Mouse (Mus musculus): Measurements from ENCODE around the gene Gm20481. TPM values are rescaled to one million over a fixed set of nuclear protein-coding genes. Genes with fewer than 3 reads are reported as not detected.
A peak's percentile ranks its signal among the peaks of the same experiment; 100 is the strongest.
"Not testable (repeated sequence)": the region's sequence is repeated elsewhere in the genome, so short reads cannot be mapped to it uniquely, and the experiment has no call there.

Gene Gm20481
- polyA plus RNA-seq (2014; fragmentation: Nextera tagmentation; extraction: Ambion mirVana): 0.55 TPM in 1 of 2 replicates, not detected in the other

GRCm38 (mm10) chr17:34969822-34970221 is at the start of gene Gm20481:
Gene Gm20481, plus strand, starts transcription at chr17:34969912.
- H3K27ac ChIP-seq (replicated peaks in 1 of 2; ENCODE audit: control insufficient read depth in 1 of 2, insufficient read depth in 1 of 2, low read depth in 2 of 2, low read length in 2 of 2); H3K4me1 ChIP-seq (ENCODE audit: control insufficient read depth in 2 of 2, insufficient read depth in 2 of 2, low read length in 2 of 2); H3K9ac ChIP-seq (ENCODE audit: low read length); H3K4me3 ChIP-seq (ENCODE audit: control insufficient read depth in 1 of 2, insufficient read depth in 1 of 2, low read depth in 1 of 2, low read length in 2 of 2); H3K9me3 ChIP-seq (ENCODE audit: control insufficient read depth, low read length); H3K4me2 ChIP-seq (ENCODE audit: low read length); H3K36me3 ChIP-seq (ENCODE audit: control insufficient read depth, insufficient read depth, low read length); ATAC-seq (ENCODE audit: insufficient number of reproducible peaks, insufficient read depth, low FRiP score, low read depth): not testable (repeated sequence)
- WGBS: 58% methylated on average over 6 of the region's 11 CpGs
- peaks cover 24% of the 10 kb centered on the region for H3K27me3 ChIP-seq (ENCODE audit: control insufficient read depth, insufficient read depth, low read length)

- 48% methylated on average over 6 of the region's 6 CpGs for WGBS
- H3K4me2 ChIP-seq (ENCODE audit: low read length): no peak overlapping the region
- no peaks in the 10 kb centered on the region for H3K36me3 ChIP-seq (ENCODE audit: control insufficient read depth, insufficient read depth, low read length)
- ATAC-seq (ENCODE audit: insufficient number of reproducible peaks, insufficient read depth, low FRiP score, low read depth): no peak
- no peaks in the 10 kb centered on the region for H3K27me3 ChIP-seq (ENCODE audit: control insufficient read depth, insufficient read depth, low read length)
- no peak overlapping the region for H3K4me3 ChIP-seq (ENCODE audit: control insufficient read depth in 1 of 2, insufficient read depth in 1 of 2, low read depth in 1 of 2, low read length in 2 of 2)
- no peak overlapping the region for H3K9ac ChIP-seq (ENCODE audit: low read length)
- no peaks in the 10 kb centered on the region for H3K9me3 ChIP-seq (ENCODE audit: control insufficient read depth, low read length)
- no peak overlapping the region for H3K27ac ChIP-seq (replicated peaks in 1 of 2; ENCODE audit: control insufficient read depth in 1 of 2, insufficient read depth in 1 of 2, low read depth in 2 of 2, low read length in 2 of 2)
- no peaks in the 10 kb centered on the region for H3K4me1 ChIP-seq (ENCODE audit: control insufficient read depth in 2 of 2, insufficient read depth in 2 of 2, low read length in 2 of 2)
Measured at GRCm38 (mm10) chr17:34922939-34923338, 46.8 kb upstream of the Gm20481 start.

GRCm38 (mm10) chr17:34924258-34924657 is 45.5 kb upstream of the Gm20481 start:
- Histone ChIP-seq H3K9ac (ENCODE audit: low read length) (no peak overlapping the region), H3K9me3 (ENCODE audit: control insufficient read depth, low read length) (no peaks in the 10 kb centered on the region), H3K4me2 (ENCODE audit: low read length) (no peak overlapping the region), H3K27ac (replicated peaks in 1 of 2; ENCODE audit: control insufficient read depth in 1 of 2, insufficient read depth in 1 of 2, low read depth in 2 of 2, low read length in 2 of 2) (no peak overlapping the region), H3K4me1 (ENCODE audit: control insufficient read depth in 2 of 2, insufficient read depth in 2 of 2, low read length in 2 of 2) (peaks cover 0 to 2% of the 10 kb centered on the region in 2 experiments; a peak in 1 of 4 replicates), H3K27me3 (ENCODE audit: control insufficient read depth, insufficient read depth, low read length) (no peaks in the 10 kb centered on the region), H3K4me3 (ENCODE audit: control insufficient read depth in 1 of 2, insufficient read depth in 1 of 2, low read depth in 1 of 2, low read length in 2 of 2) (no peak overlapping the region), H3K36me3 (ENCODE audit: control insufficient read depth, insufficient read depth, low read length) (no peaks in the 10 kb centered on the region)
- 59% methylated on average over 5 of the region's 5 CpGs for WGBS
- ATAC-seq (ENCODE audit: insufficient number of reproducible peaks, insufficient read depth, low FRiP score, low read depth): no peak

- no peak overlapping the region for H3K4me2 ChIP-seq (ENCODE audit: low read length)
- peaks cover 8 to 10% of the 10 kb centered on the region in 2 experiments; a peak in 3 of 4 replicates for H3K4me1 ChIP-seq (ENCODE audit: control insufficient read depth in 2 of 2, insufficient read depth in 2 of 2, low read length in 2 of 2)
- no peaks in the 10 kb centered on the region for H3K27me3 ChIP-seq (ENCODE audit: control insufficient read depth, insufficient read depth, low read length)
- H3K4me3 ChIP-seq (ENCODE audit: control insufficient read depth in 1 of 2, insufficient read depth in 1 of 2, low read depth in 1 of 2, low read length in 2 of 2): no peak overlapping the region
- no peak for ATAC-seq (ENCODE audit: insufficient number of reproducible peaks, insufficient read depth, low FRiP score, low read depth)
- 0 out of 2 replicates have a peak, but pooled peaks cover under 1% of the 10 kb centered on the region for H3K36me3 ChIP-seq (ENCODE audit: control insufficient read depth, insufficient read depth, low read length)
- no peak overlapping the region for H3K9ac ChIP-seq (ENCODE audit: low read length)
- H3K9me3 ChIP-seq (ENCODE audit: control insufficient read depth, low read length): no peaks in the 10 kb centered on the region
- WGBS: 75% methylated on average over 18 of the region's 18 CpGs
- H3K27ac ChIP-seq (replicated peaks in 1 of 2; ENCODE audit: control insufficient read depth in 1 of 2, insufficient read depth in 1 of 2, low read depth in 2 of 2, low read length in 2 of 2): no peak overlapping the region
Measured at GRCm38 (mm10) chr17:34927306-34928019, 42.2 kb upstream of the Gm20481 start.

- Histone ChIP-seq H3K27ac (replicated peaks in 1 of 2; ENCODE audit: control insufficient read depth in 1 of 2, insufficient read depth in 1 of 2, low read depth in 2 of 2, low read length in 2 of 2) (no peak overlapping the region), H3K36me3 (ENCODE audit: control insufficient read depth, insufficient read depth, low read length) (0 out of 2 replicates have a peak, but pooled peaks cover 6% of the 10 kb centered on the region), H3K9ac (ENCODE audit: low read length) (no peak overlapping the region), H3K4me1 (ENCODE audit: control insufficient read depth in 2 of 2, insufficient read depth in 2 of 2, low read length in 2 of 2) (peaks cover 8 to 10% of the 10 kb centered on the region in 2 experiments; a peak in 3 of 4 replicates), H3K4me2 (ENCODE audit: low read length) (no peak overlapping the region), H3K4me3 (ENCODE audit: control insufficient read depth in 1 of 2, insufficient read depth in 1 of 2, low read depth in 1 of 2, low read length in 2 of 2) (no peak overlapping the region), H3K27me3 (ENCODE audit: control insufficient read depth, insufficient read depth, low read length) (no peaks in the 10 kb centered on the region), H3K9me3 (ENCODE audit: control insufficient read depth, low read length) (no peaks in the 10 kb centered on the region)
- ATAC-seq (ENCODE audit: insufficient number of reproducible peaks, insufficient read depth, low FRiP score, low read depth): no peak
- 31% methylated on average over 4 of the region's 4 CpGs for WGBS
Measured at GRCm38 (mm10) chr17:34928841-34929240, 40.9 kb upstream of the Gm20481 start.

- H3K4me2 ChIP-seq (ENCODE audit: low read length): peak within 1 kb of the TSS; percentile 99
- peaks cover 8 to 10% of the 10 kb centered on the region in 2 experiments; a peak in 3 of 4 replicates for H3K4me1 ChIP-seq (ENCODE audit: control insufficient read depth in 2 of 2, insufficient read depth in 2 of 2, low read length in 2 of 2)
- peak within 1 kb of the TSS; percentile 77 to 84 for H3K4me3 ChIP-seq (ENCODE audit: control insufficient read depth in 1 of 2, insufficient read depth in 1 of 2, low read depth in 1 of 2, low read length in 2 of 2)
- H3K27me3 ChIP-seq (ENCODE audit: control insufficient read depth, insufficient read depth, low read length): no peaks in the 10 kb centered on the region
- WGBS: under 1% methylated on average over 38 of the region's 38 CpGs
- H3K9me3 ChIP-seq (ENCODE audit: control insufficient read depth, low read length): no peaks in the 10 kb centered on the region
- ATAC-seq (ENCODE audit: insufficient number of reproducible peaks, insufficient read depth, low FRiP score, low read depth): peak; percentile 97
- peaks cover 21% of the 10 kb centered on the region for H3K36me3 ChIP-seq (ENCODE audit: control insufficient read depth, insufficient read depth, low read length)
- peak within 1 kb of the TSS; percentile 40 to 53; a peak in 3 of 4 replicates for H3K27ac ChIP-seq (replicated peaks in 1 of 2; ENCODE audit: control insufficient read depth in 1 of 2, insufficient read depth in 1 of 2, low read depth in 2 of 2, low read length in 2 of 2)
- peak within 1 kb of the TSS; percentile 89 for H3K9ac ChIP-seq (ENCODE audit: low read length)
Measured at GRCm38 (mm10) chr17:34931061-34931734, 38.5 kb upstream of the Gm20481 start, which contains the start of gene Neu1. Gene Neu1, plus strand, starts transcription at chr17:34931253.

GRCm38 (mm10) chr17:34931735-34932098 is 38.0 kb upstream of the Gm20481 start:
- H3K27me3 ChIP-seq (ENCODE audit: control insufficient read depth, insufficient read depth, low read length): no peaks in the 10 kb centered on the region
- H3K4me2 ChIP-seq (ENCODE audit: low read length): peak overlapping the region; percentile 99
- H3K9me3 ChIP-seq (ENCODE audit: control insufficient read depth, low read length): no peaks in the 10 kb centered on the region
- peaks cover 21% of the 10 kb centered on the region for H3K36me3 ChIP-seq (ENCODE audit: control insufficient read depth, insufficient read depth, low read length)
- H3K4me1 ChIP-seq (ENCODE audit: control insufficient read depth in 2 of 2, insufficient read depth in 2 of 2, low read length in 2 of 2): peaks cover 8 to 10% of the 10 kb centered on the region in 2 experiments; a peak in 3 of 4 replicates
- ATAC-seq (ENCODE audit: insufficient number of reproducible peaks, insufficient read depth, low FRiP score, low read depth): no peak
- 9% methylated on average over 14 of the region's 14 CpGs for WGBS
- H3K4me3 ChIP-seq (ENCODE audit: control insufficient read depth in 1 of 2, insufficient read depth in 1 of 2, low read depth in 1 of 2, low read length in 2 of 2): peak overlapping the region; percentile 77 to 84
- peak overlapping the region in 1 of 2 experiments; percentile 53; a peak in 2 of 4 replicates for H3K27ac ChIP-seq (replicated peaks in 1 of 2; ENCODE audit: control insufficient read depth in 1 of 2, insufficient read depth in 1 of 2, low read depth in 2 of 2, low read length in 2 of 2)
- H3K9ac ChIP-seq (ENCODE audit: low read length): peak overlapping the region; percentile 89
